Mouse (Mus musculus) gastrocnemius, postnatal 25 days (tissue): ENCODE data around the gene Milr1. TPM values are rescaled to one million over a fixed set of nuclear protein-coding genes. Genes with fewer than 3 reads are reported as not detected.
A peak's percentile ranks its signal among the peaks of the same experiment; 100 is the strongest.
"Not testable (repeated sequence)": the region's sequence is repeated elsewhere in the genome, so short reads cannot be mapped to it uniquely, and the experiment has no call there.

Experiments
- DNase-seq: peaks from one replicate; pipeline ENCODE4 v3.0.0; 2022
- total RNA-seq, 2 experiments: library from RNA; stranded (reverse); gene quantifications; 1 replicate in 1 of 2; 2 replicates in 1 of 2; pipeline ENCODE4 v1.2.3; 2021

Gene Milr1
- total RNA-seq, 2 experiments from 2014 or later: not detected

GRCm38 (mm10) chr11:106776960-106777359, 25.9 kb downstream of the Milr1 start:
- DNase-seq: no peak

- no peak for DNase-seq
These were observed 26.4 kb downstream of the Milr1 start for GRCm38 (mm10) chr11:106777395-106777794.

GRCm38 (mm10) chr11:106778132-106778531, 27.1 kb downstream of the Milr1 start:
- no peak for DNase-seq

DNA sequence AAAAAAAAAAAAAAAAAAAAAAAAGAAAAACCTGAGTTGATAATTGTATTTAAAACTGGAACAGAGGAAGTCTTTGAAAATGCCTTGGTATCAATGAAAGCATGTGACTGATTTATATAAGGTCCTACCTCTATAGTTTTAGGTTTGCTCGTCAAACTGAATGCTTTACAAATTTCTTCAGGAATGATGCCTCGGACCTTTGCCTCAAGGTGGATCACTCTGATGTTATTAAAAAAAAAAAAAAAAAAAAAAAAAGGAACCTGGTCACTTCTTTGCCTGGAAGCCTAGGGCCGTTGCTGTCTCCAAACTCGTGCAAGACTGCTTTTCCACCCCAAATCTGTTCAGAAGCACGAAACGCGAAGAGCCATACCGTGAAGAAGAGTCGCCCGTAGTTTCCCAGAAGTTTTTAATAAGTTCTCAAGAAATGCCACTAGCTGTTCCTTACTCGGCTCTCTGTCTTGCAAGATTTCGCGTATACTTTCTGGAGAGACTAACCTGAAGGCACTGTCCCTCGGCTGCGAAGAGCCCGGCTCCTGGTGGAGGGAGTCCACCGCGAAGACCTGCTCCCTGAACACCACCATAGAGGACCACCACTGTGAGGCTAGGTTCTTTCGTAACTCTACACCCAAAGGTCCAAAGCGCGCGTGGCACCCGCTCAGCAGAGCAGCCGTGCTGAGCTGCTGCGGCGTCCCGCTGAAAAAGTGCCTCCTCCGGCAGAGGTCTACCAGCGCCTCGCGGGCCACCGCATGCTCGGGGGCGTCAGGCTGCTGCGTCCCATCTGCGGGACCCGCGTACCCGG, 27.8 kb downstream of the Milr1 start:
- DNase-seq: no peak

GRCm38 (mm10) chr11:106779388-106780088, 28.5 kb downstream of the Milr1 start, which contains the start of gene Polg2:
Gene Polg2 (minus strand): TSS chr11:106779537.
- DNase-seq: peak; percentile 90

DNA sequence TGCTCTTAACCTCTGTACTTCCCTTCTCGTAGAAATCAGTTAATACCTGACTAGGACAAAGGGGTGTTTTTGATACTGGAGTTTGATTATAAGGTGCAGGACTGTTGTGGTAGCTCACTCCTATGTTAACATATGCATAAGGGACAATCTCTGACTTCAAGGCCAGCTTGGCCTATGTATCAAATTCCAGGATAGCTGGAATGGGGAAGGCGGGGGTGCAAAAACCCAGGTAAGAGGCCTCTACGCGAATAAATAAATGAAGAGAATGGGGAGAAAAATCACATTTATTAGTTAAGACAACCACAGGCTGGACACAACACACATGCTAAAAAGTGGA, 29.0 kb downstream of the Milr1 start:
- DNase-seq: no peak

DNA sequence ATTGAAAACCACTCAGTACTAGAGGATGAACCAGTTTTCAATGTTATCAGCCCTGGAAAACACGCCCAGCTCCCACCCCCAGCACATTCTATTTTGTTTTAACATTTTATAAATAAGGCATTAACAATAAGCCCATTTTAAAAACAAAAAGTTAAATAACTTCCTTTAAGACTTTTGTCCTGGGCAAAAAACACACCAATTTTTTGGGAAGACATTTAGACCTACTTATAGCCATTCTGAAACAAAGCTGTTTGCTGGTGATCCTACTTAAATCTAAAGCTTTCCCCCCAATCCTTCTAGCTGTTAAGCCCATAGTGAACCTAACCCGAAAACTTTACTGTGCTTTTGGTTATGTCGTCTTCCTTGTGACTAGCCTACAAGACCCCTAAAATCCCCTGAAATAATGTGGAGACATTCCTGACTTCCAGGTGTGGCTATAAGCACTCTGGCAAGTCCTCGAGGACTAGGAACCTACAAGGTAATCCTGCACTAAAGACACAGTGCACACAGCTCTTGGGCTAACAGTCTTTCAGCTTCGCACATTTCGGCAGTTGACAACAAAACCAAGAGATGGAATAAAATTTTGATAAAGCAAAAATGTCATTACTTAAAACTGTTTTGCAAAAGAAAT, 29.7 kb downstream of the Milr1 start:
- DNase-seq: no peak

GRCm38 (mm10) chr11:106782271-106782670, 31.2 kb downstream of the Milr1 start:
- not testable (repeated sequence) for DNase-seq

DNA sequence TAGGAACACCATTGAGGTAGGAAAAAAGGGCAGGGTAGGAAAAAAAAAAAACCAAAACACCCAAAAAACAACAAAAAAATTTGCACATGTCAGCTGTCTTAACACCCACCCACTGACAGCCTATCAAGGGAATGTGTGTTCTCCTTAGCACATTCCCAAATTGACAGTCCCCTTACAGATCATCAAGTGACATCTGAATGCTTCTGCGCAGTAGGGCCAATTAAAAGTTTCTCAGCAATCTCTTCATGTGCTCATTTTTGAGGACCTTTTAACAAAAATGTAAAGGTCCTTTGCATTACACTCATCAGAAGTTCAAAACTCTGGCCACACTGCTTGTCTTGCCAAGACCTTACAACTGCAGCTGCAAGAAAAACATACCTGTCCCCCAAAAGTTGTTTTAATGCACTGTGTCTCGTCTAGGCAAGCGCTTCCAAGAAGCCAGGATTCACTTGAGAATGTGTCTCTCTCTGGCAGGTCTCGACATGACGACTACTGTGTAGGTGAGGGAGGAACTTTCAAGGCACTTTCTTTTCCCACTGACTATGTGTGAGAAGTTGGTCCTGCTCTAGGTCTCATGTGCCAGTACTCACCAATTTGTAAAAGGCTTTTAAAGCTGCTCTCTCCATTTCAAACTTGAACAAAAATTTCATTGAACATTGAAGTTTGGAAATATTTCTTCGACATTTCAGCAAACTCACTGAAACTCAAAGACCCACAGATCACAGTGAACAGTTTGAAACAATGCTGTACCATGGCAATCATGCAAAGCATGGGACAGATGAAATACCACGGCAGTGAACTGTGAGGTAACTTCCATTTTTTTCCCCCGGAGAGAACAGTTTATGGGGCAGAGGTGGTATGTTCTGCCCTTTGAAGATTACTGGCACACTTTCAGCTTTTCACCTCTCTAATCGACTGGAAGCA, 32.1 kb downstream of the Milr1 start:
- DNase-seq: no peak

GRCm38 (mm10) chr11:106784476-106784875, 33.5 kb downstream of the Milr1 start:
- DNase-seq: no peak

GRCm38 (mm10) chr11:106785043-106785442, 34.0 kb downstream of the Milr1 start:
- DNase-seq: no peak

- peak; percentile 94 for DNase-seq
These were observed 36.4 kb downstream of the Milr1 start for GRCm38 (mm10) chr11:106787131-106788025.

DNA sequence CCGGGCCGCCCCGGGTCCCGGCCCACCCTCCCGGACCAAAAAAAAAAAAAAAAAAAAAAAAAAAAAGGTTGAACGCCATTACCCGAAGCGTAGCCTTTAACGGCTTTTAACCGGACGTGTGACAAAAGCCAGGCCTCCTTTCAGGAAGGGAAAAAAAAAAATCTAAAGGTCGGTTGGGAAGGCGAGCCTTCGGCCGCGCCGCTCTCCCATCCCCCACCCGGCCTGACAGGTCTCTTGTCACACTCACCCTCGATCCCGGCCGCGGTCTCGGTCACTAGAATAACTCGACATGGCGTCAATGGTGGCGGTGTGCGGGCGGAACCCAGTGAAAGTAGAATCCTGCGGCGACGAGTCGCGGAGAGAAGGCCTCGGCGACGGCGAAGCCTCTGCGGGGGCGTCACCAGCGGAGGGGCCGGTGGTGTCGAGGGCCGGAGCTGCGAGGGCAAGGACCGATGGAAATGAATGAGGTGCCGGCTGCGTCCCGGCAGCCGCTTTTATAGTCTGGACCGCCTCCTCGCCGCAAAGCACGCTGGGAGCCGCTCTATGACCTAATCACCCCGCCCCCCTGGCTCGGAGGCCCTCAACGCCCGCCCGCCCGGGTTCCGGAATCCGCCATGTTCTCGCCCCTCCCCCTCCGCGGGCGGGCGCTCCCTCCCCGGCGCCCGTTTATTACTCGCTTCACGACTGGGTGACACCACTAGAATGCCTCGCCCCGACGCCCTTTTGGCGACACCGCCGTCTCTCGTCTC, 37.2 kb downstream of the Milr1 start:
- DNase-seq: peak; percentile 98

GRCm38 (mm10) chr11:106788775-106789459, 37.9 kb downstream of the Milr1 start, which contains the start of the genes Ddx5 and Cep95:
Gene Ddx5 (minus strand): TSS chr11:106789185.
Gene Cep95 (plus strand): TSS chr11:106789252.
- peak; percentile 97 for DNase-seq

DNA sequence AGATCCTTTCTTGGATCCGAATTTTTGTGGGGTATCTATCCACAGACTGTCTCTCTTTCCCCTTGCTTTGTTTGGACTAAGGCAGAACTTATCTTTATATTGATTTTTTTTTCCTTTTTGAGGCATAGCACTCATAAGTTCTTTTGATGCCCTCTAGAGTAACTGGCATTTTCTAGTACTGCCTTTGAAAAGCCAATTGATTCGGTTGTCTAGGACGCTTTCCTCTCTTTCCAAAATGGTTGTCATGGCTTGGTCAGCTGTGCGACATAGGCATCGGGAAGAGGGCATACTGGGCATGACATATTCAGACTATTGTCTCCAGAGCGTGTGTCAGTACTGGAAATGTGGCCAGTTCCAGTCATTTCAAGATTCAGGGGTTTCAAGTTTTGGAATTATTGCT, 38.6 kb downstream of the Milr1 start:
- no peak for DNase-seq

- DNase-seq: no peak
These were observed 42.8 kb downstream of the Milr1 start for GRCm38 (mm10) chr11:106793846-106794245.

GRCm38 (mm10) chr11:106795679-106796078, 44.7 kb downstream of the Milr1 start:
- DNase-seq: peak; percentile 24

- DNase-seq: peak; percentile 13
These were observed 51.1 kb downstream of the Milr1 start for GRCm38 (mm10) chr11:106802069-106802627.

- not testable (repeated sequence) for DNase-seq
These were observed 56.4 kb downstream of the Milr1 start for GRCm38 (mm10) chr11:106807442-106807841.
